Mouse (Mus musculus): ENCODE results near the gene Pdcl3. TPM values are rescaled to one million over a fixed set of nuclear protein-coding genes. Genes with fewer than 3 reads are reported as not detected.
"Not testable (repeated sequence)": the region's sequence is repeated elsewhere in the genome, so short reads cannot be mapped to it uniquely, and the experiment has no call there.

The Pdcl3 gene
- polyA plus RNA-seq, 1 experiment from 2014 or later = 126 TPM

DNA sequence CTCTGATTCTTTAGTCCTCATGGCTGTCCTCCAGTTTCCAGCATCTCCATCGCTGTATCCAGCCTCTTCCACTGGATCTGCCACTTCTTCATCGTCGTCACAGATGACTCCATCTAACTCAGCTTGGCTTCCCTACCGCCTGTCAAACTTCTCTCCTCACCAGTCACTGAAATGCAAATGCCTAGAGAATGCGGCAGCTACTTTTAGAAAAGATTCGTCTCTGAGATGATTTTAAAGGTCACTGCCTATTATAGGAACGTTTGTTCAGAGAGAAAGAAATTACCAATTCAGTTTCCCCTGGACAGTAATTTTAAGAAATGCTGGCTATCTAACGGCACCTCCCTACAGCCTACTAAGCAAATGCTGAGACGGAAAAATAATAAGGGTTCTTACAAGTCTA, 50.4 kb downstream of the Pdcl3 start:
- Histone ChIP-seq H3K4me2 (replicated peaks; ENCODE audit: low read depth) (no peak overlapping the region), H3K27me3 (replicated peaks; ENCODE audit: control insufficient read depth, insufficient read depth, low read length) (no peaks in the 10 kb centered on the region), H3K9me3 (ENCODE audit: control insufficient read depth) (no peaks in the 10 kb centered on the region), H3K36me3 (ENCODE audit: control insufficient read depth, insufficient read depth) (no peaks in the 10 kb centered on the region), H3K27ac (ENCODE audit: low read depth, low read length) (no peak overlapping the region), H3K9ac (ENCODE audit: low read depth, low read length) (no peak overlapping the region), H3K4me1 (replicated peaks; ENCODE audit: control insufficient read depth, insufficient read depth, low read length) (no peaks in the 10 kb centered on the region), H3K4me3 (ENCODE audit: low read depth, low read length) (no peak overlapping the region)
- TF ChIP-seq CTCF (IDR thresholded peaks at IDR 0.05; ENCODE audit: low read depth) = no peak
- 90% methylated on average over 9 of the region's 9 CpGs for WGBS
- ATAC-seq = no peak

DNA sequence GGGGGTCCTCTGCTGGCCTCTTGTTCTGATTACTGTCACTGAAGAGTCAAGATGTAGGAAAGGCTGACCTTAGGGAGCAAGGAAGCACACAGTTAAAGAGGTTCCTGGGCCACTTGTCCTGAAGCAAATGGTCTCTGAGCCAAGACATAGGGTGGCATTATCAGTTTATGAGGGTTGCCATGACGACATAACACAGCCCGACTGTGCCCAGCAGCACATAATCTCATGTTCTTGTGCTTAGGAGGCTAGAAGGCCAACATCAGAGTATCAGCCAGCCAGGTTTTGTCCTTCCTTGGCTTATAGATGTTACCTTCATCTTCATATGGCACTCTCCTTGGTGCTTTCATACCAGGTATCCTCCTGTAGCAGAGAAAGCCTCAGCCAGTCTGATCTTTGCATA, 56.8 kb downstream of the Pdcl3 start:
- 45% methylated on average over 2 of the region's 2 CpGs for WGBS
- ATAC-seq = peak; percentile 60; the same call in 1 of the 2 replicates

DNA sequence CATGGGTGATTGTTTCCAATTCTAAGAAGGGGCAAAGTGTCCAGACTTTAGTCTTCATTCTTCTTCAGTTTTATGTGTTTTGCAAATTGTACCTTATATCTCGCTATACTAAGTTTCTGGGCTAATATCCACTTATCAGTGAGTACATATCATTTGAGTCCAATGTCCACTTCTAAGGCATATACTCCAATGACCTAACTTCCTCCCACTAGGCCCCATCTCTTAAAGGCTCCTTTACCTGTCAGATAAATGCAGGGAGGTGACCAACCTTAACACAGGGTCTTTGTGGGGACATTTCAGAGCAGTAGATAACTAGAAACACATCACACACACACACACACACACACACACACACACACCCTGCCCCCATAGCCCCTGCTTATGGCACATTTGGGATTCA, 59.0 kb downstream of the Pdcl3 start:
- WGBS = 52% methylated on average over 1 of the region's 1 CpGs
- not testable (repeated sequence) for H3K4me2 ChIP-seq (replicated peaks; ENCODE audit: low read depth); H3K4me3 ChIP-seq (ENCODE audit: low read depth, low read length); H3K4me1 ChIP-seq (replicated peaks; ENCODE audit: control insufficient read depth, insufficient read depth, low read length); H3K9ac ChIP-seq (ENCODE audit: low read depth, low read length); H3K27me3 ChIP-seq (replicated peaks; ENCODE audit: control insufficient read depth, insufficient read depth, low read length); H3K9me3 ChIP-seq (ENCODE audit: control insufficient read depth); H3K36me3 ChIP-seq (ENCODE audit: control insufficient read depth, insufficient read depth); H3K27ac ChIP-seq (ENCODE audit: low read depth, low read length)
- peak; percentile 74 for ATAC-seq

More for the DNA sequence above, 56.8 kb downstream of the Pdcl3 start:
- TF ChIP-seq CTCF (IDR thresholded peaks at IDR 0.05; ENCODE audit: low read depth) = no peak
- Histone ChIP-seq H3K4me2 (replicated peaks; ENCODE audit: low read depth) (no peak overlapping the region), H3K9ac (ENCODE audit: low read depth, low read length) (no peak overlapping the region), H3K4me1 (replicated peaks; ENCODE audit: control insufficient read depth, insufficient read depth, low read length) (no peaks in the 10 kb centered on the region), H3K27ac (ENCODE audit: low read depth, low read length) (no peak overlapping the region), H3K4me3 (ENCODE audit: low read depth, low read length) (no peak overlapping the region), H3K27me3 (replicated peaks; ENCODE audit: control insufficient read depth, insufficient read depth, low read length) (no peaks in the 10 kb centered on the region), H3K9me3 (ENCODE audit: control insufficient read depth) (no peaks in the 10 kb centered on the region), H3K36me3 (ENCODE audit: control insufficient read depth, insufficient read depth) (no peaks in the 10 kb centered on the region)

DNA sequence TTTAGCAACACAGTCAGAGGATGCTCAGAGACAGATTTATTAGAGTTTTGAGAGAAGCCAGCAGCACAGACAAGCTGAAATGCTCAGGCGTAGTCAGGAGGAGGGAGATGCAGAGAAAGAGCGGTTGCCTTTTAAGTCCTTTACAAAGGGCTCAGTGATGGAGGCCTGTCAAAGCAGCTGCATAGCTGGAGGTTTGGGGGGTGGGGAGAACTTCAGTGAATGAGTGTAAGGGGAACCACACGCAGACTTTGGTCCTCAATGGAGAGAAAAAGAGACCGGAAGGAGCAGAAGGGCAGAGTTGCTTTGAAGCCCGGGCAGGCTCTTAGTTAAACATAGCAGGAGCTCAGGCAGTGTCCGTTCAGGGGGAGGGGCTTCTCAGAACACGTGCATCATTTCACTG, 61.3 kb downstream of the Pdcl3 start:
- TF ChIP-seq CTCF (IDR thresholded peaks at IDR 0.05; ENCODE audit: low read depth) = no peak
- no peaks in the 10 kb centered on the region for H3K27me3 ChIP-seq (replicated peaks; ENCODE audit: control insufficient read depth, insufficient read depth, low read length)
- H3K36me3 ChIP-seq (ENCODE audit: control insufficient read depth, insufficient read depth) = no peaks in the 10 kb centered on the region
- WGBS = 29% methylated on average over 7 of the region's 7 CpGs
- no peak overlapping the region for H3K9ac ChIP-seq (ENCODE audit: low read depth, low read length)
- ATAC-seq = no peak
- no peak overlapping the region for H3K4me2 ChIP-seq (replicated peaks; ENCODE audit: low read depth)
- H3K4me1 ChIP-seq (replicated peaks; ENCODE audit: control insufficient read depth, insufficient read depth, low read length) = no peaks in the 10 kb centered on the region
- H3K27ac ChIP-seq (ENCODE audit: low read depth, low read length) = no peak overlapping the region
- no peak overlapping the region for H3K4me3 ChIP-seq (ENCODE audit: low read depth, low read length)
- H3K9me3 ChIP-seq (ENCODE audit: control insufficient read depth) = 0 out of 2 replicates have a peak, but pooled peaks cover 6% of the 10 kb centered on the region

Other genes starting within 250 kb of the Pdcl3 start
- 0.38 and 0.52 TPM in 2 replicates for gene Lonrf2, start 148.9 kb upstream of the Pdcl3 start, polyA plus RNA-seq (2015; fragmentation: Nextera tagmentation; extraction: Ambion mirVana)
- 0.93 and 1.4 TPM in 2 replicates for gene Chst10, start 87.4 kb upstream of the Pdcl3 start, polyA plus RNA-seq (2015; fragmentation: Nextera tagmentation; extraction: Ambion mirVana)
- gene Nms, start 46.5 kb upstream of the Pdcl3 start, polyA plus RNA-seq (2015; fragmentation: Nextera tagmentation; extraction: Ambion mirVana) = not detected in 2 replicates
- 4.1 and 4.3 TPM in 2 replicates for gene Npas2, start 208.1 kb downstream of the Pdcl3 start, polyA plus RNA-seq (2015; fragmentation: Nextera tagmentation; extraction: Ambion mirVana)

All from intestine, postnatal 0 days (tissue).